Mouse (Mus musculus) bone marrow, adult 2 months (tissue): Measurements from ENCODE around the gene Crebrf.

Experiments used
- CTCF ChIP-seq: fragments of 200-500 bp; IDR thresholded peaks from 2 replicates; pipeline ENCODE4 v1.5.1; 2011; ENCODE audit warnings: low read length, control low read depth; ENCODE audit not compliant: control insufficient read depth, insufficient read depth
- POLR2A ChIP-seq: fragments of 200-500 bp; IDR thresholded peaks from 2 replicates; pipeline ENCODE4 v1.6.1; 2011; ENCODE audit warnings: low read depth, mild to moderate bottlenecking, control low read depth, low read length, borderline replicate concordance; ENCODE audit not compliant: control insufficient read depth

DNA sequence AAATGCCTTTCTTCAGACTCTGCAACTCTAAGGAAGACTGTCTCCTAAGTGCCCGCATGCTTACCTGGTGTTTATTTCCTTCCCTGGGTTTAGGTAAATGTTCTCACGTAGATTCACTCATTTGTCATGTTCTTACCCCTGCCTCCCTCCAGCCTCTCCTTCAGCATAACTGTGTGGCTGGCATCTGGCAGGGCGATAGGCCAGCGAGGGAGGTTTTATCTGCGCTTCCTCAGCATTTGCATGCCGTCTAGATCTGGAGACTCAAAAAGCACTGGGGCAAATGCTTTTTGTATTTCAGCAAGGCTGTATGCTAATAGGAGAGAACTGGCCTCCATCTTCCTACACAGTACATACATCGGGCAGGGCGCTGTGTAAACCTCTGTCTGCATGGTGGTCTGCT is 69.1 kb downstream of the Crebrf start:
- TF ChIP-seq POLR2A (no peak), CTCF (no peak)
